In the genomic region with DNA sequence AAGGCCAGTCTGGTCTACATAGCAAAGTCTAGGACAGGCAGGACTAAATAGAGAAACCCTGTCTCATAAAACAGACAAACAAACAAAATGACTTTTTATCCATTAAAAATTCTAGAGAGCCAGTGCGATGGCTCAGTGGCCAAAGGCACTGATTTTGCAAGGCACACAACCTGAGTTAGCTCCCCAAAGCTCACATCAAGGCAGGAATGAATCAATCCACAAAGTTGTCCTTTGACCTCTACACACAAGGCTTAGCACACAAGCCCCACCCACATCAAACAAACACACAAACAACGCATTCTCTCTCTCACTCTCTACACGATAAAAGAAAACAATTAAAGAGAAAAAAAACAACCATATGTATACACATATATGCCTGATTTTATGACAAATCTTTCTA, we compare ENCODE assay signal across 22 mouse cellular contexts. TPM values are rescaled to one million over a fixed set of nuclear protein-coding genes. Genes with fewer than 3 reads are reported as not detected.
A peak's percentile ranks its signal among the peaks of the same experiment; 100 is the strongest.
DNase-seq lines count a peak whose midpoint lies in the region; ATAC-seq and TF ChIP-seq lines count a peak whose summit lies in the region.
"Had no signal": no experiment of that assay in that cellular context is flagged by ENCODE, and none has a peak within 500 bp of the region (broad histone marks: within the 10 kb centered on the region; RNA-seq: fewer than 3 reads in every experiment).

No protein-coding gene starts in this region.

- TF ChIP-seq EP300 in liver, postnatal 0 days (IDR thresholded peaks at IDR 0.05; ENCODE audit: low read depth), result no peak

- DNase-seq in liver, adult 2 months (ENCODE audit: extremely low read depth, low read depth, low spot score), result peak; percentile 93
- DNase-seq in liver, embryonic 11.5 days (ENCODE audit: low spot score), result no peak
- DNase-seq in liver, postnatal 0 days, result no peak
- DNase-seq in heart, embryonic 10.5 days (ENCODE audit: low spot score), result no peak
- DNase-seq: adrenal gland, adult 2 months; adrenal gland, adult 8-10 months; adrenal gland, postnatal 10 days; adrenal gland, postnatal 14 days; adrenal gland, postnatal 25 days; adrenal gland, postnatal 36 days; B cell, adult 2 months; cerebellum, adult 11 months; cerebellum, adult 11-12 months; cerebellum, adult 18-20 months had no signal

- no peak overlapping the region for H3K4me2 ChIP-seq in liver, embryonic 11.5 days
- no peak overlapping the region for H3K4me2 ChIP-seq in liver, postnatal 0 days (ENCODE audit: low read depth, low read length)
- H3K4me2 ChIP-seq in liver, embryonic 12.5 days, result no peak overlapping the region
- peak overlapping the region; percentile 55 for H3K4me2 ChIP-seq in myocyte (ENCODE audit: low read depth)

- no peaks in the 10 kb centered on the region for H3K9me3 ChIP-seq in liver, embryonic 11.5 days (ENCODE audit: control insufficient read depth, low read length)
- no peaks in the 10 kb centered on the region for H3K9me3 ChIP-seq in liver, postnatal 0 days (ENCODE audit: low read length)
- H3K9me3 ChIP-seq in liver, embryonic 12.5 days (replicated peaks), result no peaks in the 10 kb centered on the region
- H3K9me3 ChIP-seq in heart, embryonic 10.5 days, result no peaks in the 10 kb centered on the region
- H3K9me3 ChIP-seq: G1E had no signal

- H3K4me1 ChIP-seq in liver, adult 2 months (ENCODE audit: control insufficient read depth, insufficient read depth, low read length), result no peaks in the 10 kb centered on the region
- no peaks in the 10 kb centered on the region for H3K4me1 ChIP-seq in liver, embryonic 11.5 days (replicated peaks; ENCODE audit: control insufficient read depth, insufficient read depth, low read length)
- H3K4me1 ChIP-seq in liver, postnatal 0 days (ENCODE audit: insufficient read depth), result no peaks in the 10 kb centered on the region
- H3K4me1 ChIP-seq in liver, embryonic 12.5 days, result no peaks in the 10 kb centered on the region
- H3K4me1 ChIP-seq in heart, embryonic 10.5 days, result no peaks in the 10 kb centered on the region

- H3K9ac ChIP-seq in liver, adult 2 months (ENCODE audit: low read depth, low read length), result no peak overlapping the region
- no peak overlapping the region for H3K9ac ChIP-seq in liver, embryonic 11.5 days (ENCODE audit: low read depth, low read length)
- H3K9ac ChIP-seq in liver, postnatal 0 days (replicated peaks), result no peak overlapping the region
- no peak overlapping the region for H3K9ac ChIP-seq in liver, embryonic 12.5 days

- peaks cover 13% of the 10 kb centered on the region; the same call in 1 of the 2 replicates for H3K36me3 ChIP-seq in liver, adult 2 months (ENCODE audit: control insufficient read depth, insufficient read depth, low read length)
- H3K36me3 ChIP-seq in liver, embryonic 11.5 days (ENCODE audit: control insufficient read depth, insufficient read depth, low read length), result no peaks in the 10 kb centered on the region
- H3K36me3 ChIP-seq in liver, postnatal 0 days (replicated peaks; ENCODE audit: insufficient read depth, low read length), result 0 out of 2 replicates have a peak, but pooled peaks cover 6% of the 10 kb centered on the region
- peaks cover 7% of the 10 kb centered on the region; the same call in 1 of the 2 replicates for H3K36me3 ChIP-seq in liver, embryonic 12.5 days
- H3K36me3 ChIP-seq in myocyte (ENCODE audit: control insufficient read depth, insufficient read depth), result no peaks in the 10 kb centered on the region
- no peaks in the 10 kb centered on the region for H3K36me3 ChIP-seq in heart, embryonic 10.5 days

- H3ac ChIP-seq in myocyte (ENCODE audit: control insufficient read depth, insufficient read length), result no peak overlapping the region

- no peak for TF ChIP-seq POLR2A in liver, adult 2 months (IDR thresholded peaks at IDR 0.05; ENCODE audit: extremely low read depth, insufficient read depth, low read length)
- TF ChIP-seq POLR2A in myocyte (IDR thresholded peaks at IDR 0.05; ENCODE audit: insufficient read length, low read depth), result no peak

- no peaks in the 10 kb centered on the region for H3K27me3 ChIP-seq in liver, adult 2 months (ENCODE audit: control insufficient read depth, insufficient read depth, low read length)
- H3K27me3 ChIP-seq in liver, embryonic 11.5 days (replicated peaks; ENCODE audit: control insufficient read depth, insufficient read depth, low read length), result no peaks in the 10 kb centered on the region
- H3K27me3 ChIP-seq in liver, postnatal 0 days (ENCODE audit: insufficient read depth, low read length), result 0 out of 2 replicates have a peak, but pooled peaks cover 3% of the 10 kb centered on the region
- no peaks in the 10 kb centered on the region for H3K27me3 ChIP-seq in liver, embryonic 12.5 days (replicated peaks)
- no peaks in the 10 kb centered on the region for H3K27me3 ChIP-seq in myocyte (ENCODE audit: control insufficient read depth, insufficient read depth, insufficient read length)
- no peaks in the 10 kb centered on the region for H3K27me3 ChIP-seq in heart, embryonic 10.5 days (ENCODE audit: insufficient read depth, poor library complexity, severe bottlenecking)
- H3K27me3 ChIP-seq: CH12.LX, Patski had no signal

- WGBS in liver, adult 2 months, result 34% methylated on average over 3 of the region's 3 CpGs
- 62% methylated on average over 3 of the region's 3 CpGs for WGBS in liver, embryonic 11.5 days
- 77% methylated on average over 3 of the region's 3 CpGs for WGBS in liver, postnatal 0 days (ENCODE audit: insufficient replicate concordance)
- WGBS in liver, embryonic 12.5 days (ENCODE audit: insufficient replicate concordance), result 59% methylated on average over 3 of the region's 3 CpGs
- WGBS in heart, embryonic 10.5 days, result 70% methylated on average over 3 of the region's 3 CpGs

- H3K4me3 ChIP-seq in liver, adult 2 months (ENCODE audit: insufficient read depth, low read depth, low read length), result no peak overlapping the region
- H3K4me3 ChIP-seq in liver, embryonic 11.5 days (ENCODE audit: low read depth, low read length), result no peak overlapping the region
- no peak overlapping the region for H3K4me3 ChIP-seq in liver, postnatal 0 days (ENCODE audit: low read depth, low read length)
- no peak overlapping the region for H3K4me3 ChIP-seq in liver, embryonic 12.5 days
- H3K4me3 ChIP-seq in myocyte, result no peak overlapping the region
- no peak overlapping the region for H3K4me3 ChIP-seq in heart, embryonic 10.5 days

- H3K27ac ChIP-seq in liver, adult 2 months (replicated peaks; ENCODE audit: insufficient read depth, low read depth, low read length), result peak overlapping the region; percentile 36; the same call in 1 of the 2 replicates
- H3K27ac ChIP-seq in liver, embryonic 11.5 days (ENCODE audit: low read depth, low read length), result no peak overlapping the region
- H3K27ac ChIP-seq in liver, postnatal 0 days (ENCODE audit: low read depth), result no peak overlapping the region
- H3K27ac ChIP-seq in liver, embryonic 12.5 days, result no peak overlapping the region
- H3K27ac ChIP-seq in heart, embryonic 10.5 days, result no peak overlapping the region

- TF ChIP-seq CTCF in liver, adult 2 months (IDR thresholded peaks at IDR 0.05; ENCODE audit: low read depth, low read length), result no peak
- no peak for TF ChIP-seq CTCF in liver, postnatal 0 days (IDR thresholded peaks at IDR 0.05; ENCODE audit: low read depth)

- peaks cover 7% of the 10 kb centered on the region; the same call in 1 of the 2 replicates for H3K79me2 ChIP-seq in liver, adult 2 months (ENCODE audit: control insufficient read depth, insufficient read depth, low read length)
- no peaks in the 10 kb centered on the region for H3K79me2 ChIP-seq in myocyte (ENCODE audit: control insufficient read depth, insufficient read depth)

- ATAC-seq in liver, embryonic 11.5 days (replicated peaks; ENCODE audit: low FRiP score), result no peak
- peak; percentile 67 for ATAC-seq in liver, postnatal 0 days
- ATAC-seq in liver, embryonic 12.5 days, result no peak
- ATAC-seq: activated CD4-positive, CD25-positive, alpha-beta regulatory T cell, adult 4 months; CD4-positive, CD25-positive, alpha-beta regulatory T cell, adult 4 months; Patski had no signal

TF ChIP-seq in myocyte, 11 proteins besides CTCF, POLR2A, EP300 and RAD21:
- no peak for TF ChIP-seq POLR2AphosphoS2 (IDR thresholded peaks at IDR 0.05; ENCODE audit: insufficient read length, low read depth)
- TF ChIP-seq TCF12 (IDR thresholded peaks at IDR 0.05; ENCODE audit: insufficient read depth, poor library complexity, severe bottlenecking), result no peak
- no peak for TF ChIP-seq MAX (IDR thresholded peaks at IDR 0.05; ENCODE audit: low read depth)
- no peak for TF ChIP-seq TCF3 (IDR thresholded peaks at IDR 0.05; ENCODE audit: insufficient read length, low read depth)
- no peak for TF ChIP-seq SRF (IDR thresholded peaks at IDR 0.05; ENCODE audit: control insufficient read depth, insufficient read length, low read depth)
- no peak for TF ChIP-seq USF1 (IDR thresholded peaks at IDR 0.05; ENCODE audit: low read depth)
- no peak for TF ChIP-seq CEBPB (IDR thresholded peaks at IDR 0.05; ENCODE audit: insufficient read depth, poor library complexity, severe bottlenecking)
- no peak for TF ChIP-seq E2F4 (IDR thresholded peaks at IDR 0.05; ENCODE audit: insufficient read depth)
- no peak for TF ChIP-seq MYOD1 (IDR thresholded peaks at IDR 0.05; ENCODE audit: control insufficient read depth in 1 of 3, insufficient read length in 2 of 3, low read depth in 2 of 3)
- no peak for TF ChIP-seq MYOG (IDR thresholded peaks at IDR 0.05; ENCODE audit: control insufficient read depth in 1 of 3, insufficient read depth in 1 of 3, insufficient read length in 2 of 3, low read depth in 2 of 3)
- TF ChIP-seq REST (IDR thresholded peaks at IDR 0.05; ENCODE audit: insufficient read depth, insufficient read length), result no peak

RNA-seq across cellular contexts. Expression of gene Zdhhc9, which starts 24.0 kb away (rescaled TPM):
- 36.2 and 46.2 TPM in 2 replicates for total RNA-seq in liver, adult 2 months (2014; rRNA removed)
- 66.4 and 71.8 TPM in 2 replicates for polyA plus RNA-seq in liver, adult 2 months (2012; rRNA removed)
- 2.6 and 3.1 TPM in 2 replicates for polyA plus RNA-seq in liver, embryonic 11.5 days (2014; fragmentation: Nextera tagmentation; extraction: Ambion mirVana)
- polyA plus RNA-seq in liver, postnatal 0 days (2015; fragmentation: Nextera tagmentation; extraction: Ambion mirVana), result 3.1 and 3.5 TPM in 2 replicates
- 2.3 and 2.6 TPM in 2 replicates for polyA plus RNA-seq in liver, embryonic 12.5 days (2016; fragmentation: Nextera tagmentation; extraction: Ambion mirVana)
- 16.6 TPM for polyA plus RNA-seq in myocyte (2012; fragmentation: generic; extraction: Trizol)
- 2.0 and 2.9 TPM in 2 replicates for polyA plus RNA-seq in heart, embryonic 10.5 days (2016; fragmentation: Nextera tagmentation; extraction: Ambion mirVana)

RNA-seq across cellular contexts. Expression of gene Sash3, which starts 38.5 kb away (rescaled TPM):
- 0.83 and 1.5 TPM in 2 replicates for total RNA-seq in liver, adult 2 months (2014; rRNA removed)
- 0.72 and 1.4 TPM in 2 replicates for polyA plus RNA-seq in liver, adult 2 months (2012; rRNA removed)
- polyA plus RNA-seq in liver, embryonic 11.5 days (2014; fragmentation: Nextera tagmentation; extraction: Ambion mirVana), result 11.5 and 15.5 TPM in 2 replicates
- 8.4 and 9.3 TPM in 2 replicates for polyA plus RNA-seq in liver, postnatal 0 days (2015; fragmentation: Nextera tagmentation; extraction: Ambion mirVana)
- 9.7 and 10.0 TPM in 2 replicates for polyA plus RNA-seq in liver, embryonic 12.5 days (2016; fragmentation: Nextera tagmentation; extraction: Ambion mirVana)
- not detected for polyA plus RNA-seq in myocyte (2012; fragmentation: generic; extraction: Trizol)
- polyA plus RNA-seq in heart, embryonic 10.5 days (2016; fragmentation: Nextera tagmentation; extraction: Ambion mirVana), result 0.71 and 1.8 TPM in 2 replicates
- polyA plus RNA-seq: C2C12, Patski had no signal
